Mouse (Mus musculus) forebrain, embryonic 15.5 days (tissue): ENCODE measurements at regions not wholly inside any gene's neighbourhood (a gene's known extent, or its start where the extent isn't known, plus 50 kb on each side); places are given as distances from the start of the nearest gene placed in this dataset.
A peak's percentile ranks its signal among the peaks of the same experiment; 100 is the strongest.

Source experiments
- ATAC-seq: fragments of 200-750 bp; cut with Nextera tagmentation; replicated peaks from 2 replicates; pipeline ENCODE4 v1.8.0; 2017; ENCODE audit warnings: mild to moderate bottlenecking, moderate TSS enrichment, moderate library complexity
- H3K27ac ChIP-seq: fragments of 300-500 bp; sonication (generic); replicated peaks from 2 replicates; pipeline ENCODE4 v1.5.1; 2015; ENCODE audit warnings: mild to moderate bottlenecking, inconsistent platforms
- H3K27me3 ChIP-seq: fragments of 300-500 bp; sonication (generic); 2 replicates; pipeline ENCODE4 v1.6.1; 2015; ENCODE audit warnings: inconsistent platforms
- H3K36me3 ChIP-seq: fragments of 300-500 bp; sonication (generic); 2 replicates; pipeline ENCODE4 v1.6.1; 2015; ENCODE audit warnings: mild to moderate bottlenecking, inconsistent platforms
- H3K4me1 ChIP-seq: fragments of 300-500 bp; sonication (generic); 2 replicates; pipeline ENCODE4 v1.6.1; 2015; ENCODE audit warnings: inconsistent platforms
- H3K4me2 ChIP-seq: fragments of 300-500 bp; sonication (generic); replicated peaks from 2 replicates; pipeline ENCODE4 v1.6.1; 2015; ENCODE audit warnings: mild to moderate bottlenecking, inconsistent platforms
- H3K4me3 ChIP-seq: fragments of 300-500 bp; sonication (generic); 2 replicates; pipeline ENCODE4 v1.5.1; 2015; ENCODE audit warnings: mild to moderate bottlenecking, inconsistent platforms
- H3K9ac ChIP-seq: fragments of 300-500 bp; sonication (generic); replicated peaks from 2 replicates; pipeline ENCODE4 v1.6.1; 2015; ENCODE audit warnings: mild to moderate bottlenecking, inconsistent platforms
- H3K9me3 ChIP-seq: fragments of 300-500 bp; sonication (generic); 2 replicates; pipeline ENCODE4 v1.6.1; 2016; ENCODE audit warnings: inconsistent platforms
- WGBS: fragments of 180-500 bp; shearing (Covaris S2); methylation state at CpG from one replicate; pipeline ENCODE4 v1.1.7; 2015; ENCODE audit warnings: mixed read lengths; 5-methylcytosine and 5-hydroxymethylcytosine counted together

- no peak overlapping the region for H3K9ac ChIP-seq
- no peak overlapping the region for H3K27ac ChIP-seq
- no peak for ATAC-seq
- no peak overlapping the region for H3K4me3 ChIP-seq
- H3K4me1 ChIP-seq: no peaks in the 10 kb centered on the region
- no peaks in the 10 kb centered on the region for H3K36me3 ChIP-seq
- H3K27me3 ChIP-seq: no peaks in the 10 kb centered on the region
- WGBS: 83% methylated on average over 1 of the region's 1 CpGs
- H3K4me2 ChIP-seq: no peak overlapping the region
- no peaks in the 10 kb centered on the region for H3K9me3 ChIP-seq
These were observed 54.8 kb upstream of the Ccdc88a start for GRCm38 (mm10) chr11:29318699-29319098.

- Histone ChIP-seq H3K36me3 (no peaks in the 10 kb centered on the region), H3K27ac (no peak overlapping the region), H3K9me3 (no peaks in the 10 kb centered on the region), H3K27me3 (no peaks in the 10 kb centered on the region), H3K4me2 (no peak overlapping the region), H3K4me1 (no peaks in the 10 kb centered on the region), H3K4me3 (no peak overlapping the region), H3K9ac (no peak overlapping the region)
- no peak for ATAC-seq
These were observed 62.9 kb upstream of the Ccdc88a start for GRCm38 (mm10) chr11:29310584-29310983.

- H3K4me1 ChIP-seq: no peaks in the 10 kb centered on the region
- no peak for ATAC-seq
- no peak overlapping the region for H3K9ac ChIP-seq
- H3K36me3 ChIP-seq: no peaks in the 10 kb centered on the region
- H3K27me3 ChIP-seq: no peaks in the 10 kb centered on the region
- H3K9me3 ChIP-seq: no peaks in the 10 kb centered on the region
- 92% methylated on average over 4 of the region's 4 CpGs for WGBS
- no peak overlapping the region for H3K27ac ChIP-seq
- no peak overlapping the region for H3K4me2 ChIP-seq
- no peak overlapping the region for H3K4me3 ChIP-seq
These were observed 60.9 kb upstream of the Cfap36 start for GRCm38 (mm10) chr11:29308024-29308598.

- no peak overlapping the region for H3K4me2 ChIP-seq
- no peak overlapping the region for H3K27ac ChIP-seq
- no peak overlapping the region for H3K4me3 ChIP-seq
- H3K36me3 ChIP-seq: no peaks in the 10 kb centered on the region
- ATAC-seq: peak; percentile 41; the same call in 1 of the 2 replicates
- no peaks in the 10 kb centered on the region for H3K9me3 ChIP-seq
- WGBS: 28% methylated on average over 2 of the region's 2 CpGs
- H3K27me3 ChIP-seq: no peaks in the 10 kb centered on the region
- peaks cover 4% of the 10 kb centered on the region; the same call in 1 of the 2 replicates for H3K4me1 ChIP-seq
- H3K9ac ChIP-seq: no peak overlapping the region
These were observed 53.3 kb upstream of the Cfap36 start for GRCm38 (mm10) chr11:29300517-29300916.
